Mouse (Mus musculus) forebrain, embryonic 14.5 days (tissue): ENCODE data around the gene Ring1. TPM values are rescaled to one million over a fixed set of nuclear protein-coding genes. Genes with fewer than 3 reads are reported as not detected.

ENCODE experiments used
- ATAC-seq: fragments of 200-750 bp; cut with Nextera tagmentation; 2 replicates; pipeline ENCODE4 v1.8.0; 2017; ENCODE audit warnings: mild to moderate bottlenecking, moderate library complexity
- DNase-seq: peaks from one replicate; pipeline ENCODE4 v3.0.0-alpha.2; 2015; ENCODE audit warnings: low spot score
- H3K27ac ChIP-seq: fragments of 300-500 bp; sonication (generic); 2 replicates; pipeline ENCODE4 v1.5.1; 2014; ENCODE audit warnings: low read depth, mild to moderate bottlenecking, control low read depth, low read length, moderate library complexity
- H3K27me3 ChIP-seq: fragments of 300-500 bp; sonication (generic); replicated peaks from 2 replicates; pipeline ENCODE4 v1.6.1; 2014; ENCODE audit warnings: low read length, control low read depth, mixed read lengths; ENCODE audit not compliant: control insufficient read depth, insufficient read depth
- H3K36me3 ChIP-seq: fragments of 300-500 bp; sonication (generic); 2 replicates; pipeline ENCODE4 v1.6.1; 2014; ENCODE audit warnings: low read length, control low read depth; ENCODE audit not compliant: control insufficient read depth, insufficient read depth
- H3K4me1 ChIP-seq: fragments of 300-500 bp; sonication (generic); 2 replicates; pipeline ENCODE4 v1.6.1; 2014; ENCODE audit warnings: antibody characterized with exemption, low read length, control low read depth; ENCODE audit not compliant: control insufficient read depth, insufficient read depth
- H3K4me2 ChIP-seq: fragments of 300-500 bp; sonication (generic); 2 replicates; pipeline ENCODE4 v1.6.1; 2014; ENCODE audit warnings: mild to moderate bottlenecking, control low read depth, low read length
- H3K4me3 ChIP-seq: fragments of 300-500 bp; sonication (generic); 2 replicates; pipeline ENCODE4 v1.5.1; 2014; ENCODE audit warnings: low read depth, low read length, control low read depth
- H3K9ac ChIP-seq: fragments of 300-500 bp; sonication (generic); 2 replicates; pipeline ENCODE4 v1.6.1; 2014; ENCODE audit warnings: mild to moderate bottlenecking, low read length, control low read depth, moderate library complexity
- H3K9me3 ChIP-seq: fragments of 300-500 bp; sonication (generic); replicated peaks from 2 replicates; pipeline ENCODE4 v1.6.1; 2016; ENCODE audit warnings: low read length, control low read depth, mixed read lengths; ENCODE audit not compliant: control insufficient read depth
- WGBS: fragments of 180-500 bp; shearing (Covaris S2); extraction: QIAGEN DNeasy Blood & Tissue Kit; methylation state at CpG from one replicate; pipeline ENCODE4 v1.1.7; 2014; 5-methylcytosine and 5-hydroxymethylcytosine counted together
- microRNA counts: library from miRNA; unstranded; fragments of <30 nt; microRNA quantifications from one replicate; lab custom pipeline; 2016
- microRNA-seq: library from miRNA; unstranded; fragments of <30 nt; microRNA quantifications from one replicate; pipeline ENCODE4, GENCODE M21; 2016
- polyA plus RNA-seq: library from polyadenylated mRNA; unstranded; fragments of >200 nt; fragmentation: Nextera tagmentation; extraction: Ambion mirVana; gene quantifications from 2 replicates; pipeline ENCODE4 v1.2.1, GENCODE M21; 2014

The Ring1 gene
- polyA plus RNA-seq, 1 experiment from 2014 or later: 6.7 TPM

- DNase-seq (no peak), ATAC-seq (no peak)
- Histone ChIP-seq H3K9me3 (no peaks in the 10 kb centered on the region), H3K4me1 (no peaks in the 10 kb centered on the region), H3K4me2 (no peak overlapping the region), H3K4me3 (no peak overlapping the region), H3K36me3 (no peaks in the 10 kb centered on the region), H3K27ac (no peak overlapping the region), H3K9ac (no peak overlapping the region), H3K27me3 (peaks cover 3% of the 10 kb centered on the region)
- 5% methylated on average over 1 of the region's 1 CpGs for WGBS
Measured at GRCm38 (mm10) chr17:33972691-33973090, 51.8 kb downstream of the Ring1 start.

MicroRNAs encoded within 50 kb of the gene (microRNA counts, 519-probe panel; counts per million panel counts)
- microRNA mmu-miR-219 (lab: Ali Mortazavi, UCI): 3,417 counts per million, percentile 32 among the panel's probes with 10 or more counts

Small RNA genes within 50 kb of the gene (microRNA-seq; reads per million reads assigned to microRNA genes)
- gene Mir219a-1 (not detected), gene Mir219c (not detected)

Other genes with a start within 250 kb of the Ring1 start
- 15.2 and 15.8 TPM in 2 replicates for gene Angptl4, start 242.8 kb downstream of the Ring1 start, polyA plus RNA-seq
- gene Kank3, start 214.2 kb downstream of the Ring1 start, polyA plus RNA-seq: 35.6 and 37.2 TPM in 2 replicates
- 624 and 885 TPM in 2 replicates for gene Rps28, start 200.1 kb downstream of the Ring1 start, polyA plus RNA-seq
- 461 and 608 TPM in 2 replicates for gene Ndufa7, start 200.1 kb downstream of the Ring1 start, polyA plus RNA-seq
- gene Cd320, start 181.6 kb downstream of the Ring1 start, polyA plus RNA-seq: 66.8 and 86.0 TPM in 2 replicates
- gene Gm7029, start 150.8 kb downstream of the Ring1 start, polyA plus RNA-seq: not detected in 2 replicates
- 3.8 and 4.6 TPM in 2 replicates for gene Kifc1, start 134.0 kb downstream of the Ring1 start, polyA plus RNA-seq
- gene Platr17, start 119.5 kb downstream of the Ring1 start, polyA plus RNA-seq: 0.28 TPM in 1 of 2 replicates, not detected in the other
- gene Daxx, start 115.3 kb downstream of the Ring1 start, polyA plus RNA-seq: 43.3 and 48.0 TPM in 2 replicates
- 14.1 and 17.7 TPM in 2 replicates for gene Tapbp, start 108.8 kb downstream of the Ring1 start, polyA plus RNA-seq
- 12.3 and 12.6 TPM in 2 replicates for gene Zbtb22, start 108.8 kb downstream of the Ring1 start, polyA plus RNA-seq
- gene Rgl2, start 95.1 kb downstream of the Ring1 start, polyA plus RNA-seq: 27.2 and 36.0 TPM in 2 replicates
- 185 and 192 TPM in 2 replicates for gene Pfdn6, start 84.3 kb downstream of the Ring1 start, polyA plus RNA-seq
- 10.5 and 14.6 TPM in 2 replicates for gene Wdr46, start 84.0 kb downstream of the Ring1 start, polyA plus RNA-seq
- 6.0 and 6.7 TPM in 2 replicates for gene B3galt4, start 73.2 kb downstream of the Ring1 start, polyA plus RNA-seq
- 41.6 and 50.4 TPM in 2 replicates for gene Vps52, start 68.9 kb downstream of the Ring1 start, polyA plus RNA-seq
- 1,022 and 1,419 TPM in 2 replicates for gene Rps18, start 68.7 kb downstream of the Ring1 start, polyA plus RNA-seq
- 11.6 and 14.2 TPM in 2 replicates for gene H2-K1, start 24.3 kb downstream of the Ring1 start, polyA plus RNA-seq
- gene H2-Ke6, start 3.4 kb upstream of the Ring1 start, polyA plus RNA-seq: 60.2 and 75.4 TPM in 2 replicates
- 78.3 and 84.1 TPM in 2 replicates for gene Slc39a7, start 7.0 kb upstream of the Ring1 start, polyA plus RNA-seq
- gene Rxrb, start 7.1 kb upstream of the Ring1 start, polyA plus RNA-seq: 21.4 and 27.7 TPM in 2 replicates
- gene Col11a2, start 14.8 kb upstream of the Ring1 start, polyA plus RNA-seq: 0.95 and 1.6 TPM in 2 replicates
- gene H2-Oa, start 67.7 kb upstream of the Ring1 start, polyA plus RNA-seq: 0.22 TPM in 1 of 2 replicates, not detected in the other
- gene H2-DMa, start 94.9 kb upstream of the Ring1 start, polyA plus RNA-seq: 11.0 and 11.6 TPM in 2 replicates
- 118 and 137 TPM in 2 replicates for gene Brd2, start 98.0 kb upstream of the Ring1 start, polyA plus RNA-seq
- 0.18 and 0.36 TPM in 2 replicates for gene H2-DMb2, start 118.6 kb upstream of the Ring1 start, polyA plus RNA-seq
- gene H2-DMb1, start 128.4 kb upstream of the Ring1 start, polyA plus RNA-seq: 0.66 and 1.2 TPM in 2 replicates
- gene Tap1, start 162.9 kb upstream of the Ring1 start, polyA plus RNA-seq: 1.1 and 1.2 TPM in 2 replicates
- 0.58 and 1.0 TPM in 2 replicates for gene Psmb9, start 163.1 kb upstream of the Ring1 start, polyA plus RNA-seq
- gene Psmb8, start 173.0 kb upstream of the Ring1 start, polyA plus RNA-seq: 1.8 and 2.7 TPM in 2 replicates
- 0.28 and 0.61 TPM in 2 replicates for gene Tap2, start 178.8 kb upstream of the Ring1 start, polyA plus RNA-seq
- gene H2-Ob, start 214.2 kb upstream of the Ring1 start, polyA plus RNA-seq: 0.18 TPM in 1 of 2 replicates, not detected in the other
- gene H2-Ab1, start 233.0 kb upstream of the Ring1 start, polyA plus RNA-seq: 1.4 and 2.1 TPM in 2 replicates